Mouse (Mus musculus) CH12.LX (cell line): ENCODE results near the gene Sh3bp5. TPM values are rescaled to one million over a fixed set of nuclear protein-coding genes. Genes with fewer than 3 reads are reported as not detected.

Source experiments
- DNase-seq: peaks from one replicate; pipeline ENCODE4 v3.0.0-alpha.2; 2013; ENCODE audit errors: extremely low read depth
- H3K27ac ChIP-seq: 2 replicates; pipeline ENCODE4 v1.5.1; 2012; ENCODE audit warnings: low read depth, mild to moderate bottlenecking, control low read depth, moderate library complexity; ENCODE audit not compliant: insufficient read depth
- H3K27me3 ChIP-seq: replicated peaks from 2 replicates; pipeline ENCODE3; 2012; ENCODE audit warnings: inconsistent platforms
- H3K36me3 ChIP-seq, 2 experiments: replicated peaks in 1 of 2; 2 replicates each; pipeline versions ENCODE3 to v1.6.1; 2012; ENCODE audit warnings: inconsistent platforms in 1 of 2, low read length in 1 of 2, mild to moderate bottlenecking in 1 of 2, mixed read lengths in 1 of 2, moderate library complexity in 1 of 2; ENCODE audit not compliant: control insufficient read depth in 1 of 2, insufficient read depth in 1 of 2
- H3K4me1 ChIP-seq, 2 experiments: 2 replicates each; pipeline ENCODE4 v1.6.1; 2012; ENCODE audit warnings: inconsistent platforms in 1 of 2, moderate library complexity in 1 of 2; ENCODE audit not compliant: insufficient read depth in 2 of 2, control insufficient read depth in 1 of 2
- H3K4me2 ChIP-seq: 2 replicates; pipeline ENCODE4 v1.6.1; 2012; ENCODE audit warnings: low read depth, mild to moderate bottlenecking, control low read depth; ENCODE audit not compliant: poor library complexity, insufficient read depth, severe bottlenecking
- H3K4me3 ChIP-seq, 3 experiments: fragments of 150-350 bp in 1 of 3; sonication (generic) in 1 of 3; replicated peaks in 1 of 3; 2 replicates each; pipeline versions ENCODE3 to v1.5.1; 2011 to 2012; ENCODE audit warnings: low read depth in 2 of 3, low read length in 2 of 3, mild to moderate bottlenecking in 2 of 3, moderate library complexity in 2 of 3, control low read depth in 1 of 3, improper control_type of control experiment in 1 of 3, inconsistent platforms in 1 of 3, mixed read lengths in 1 of 3; ENCODE audit not compliant: poor library complexity in 1 of 3
- H3K79me2 ChIP-seq: replicated peaks from 2 replicates; pipeline ENCODE4 v1.6.1; 2012; ENCODE audit warnings: mild to moderate bottlenecking, moderate library complexity; ENCODE audit not compliant: control insufficient read depth, poor library complexity, insufficient read depth, severe bottlenecking; ENCODE audit errors: extremely low read depth
- H3K9ac ChIP-seq: 2 replicates; pipeline ENCODE4 v1.6.1; 2012; ENCODE audit warnings: low read depth, mild to moderate bottlenecking, control low read depth, moderate library complexity; ENCODE audit not compliant: insufficient read depth
- H3K9me3 ChIP-seq: replicated peaks from 2 replicates; pipeline ENCODE3; 2012; ENCODE audit warnings: low read length, inconsistent platforms, mixed read lengths
- CHD2 ChIP-seq: IDR thresholded peaks from 2 replicates; pipeline ENCODE4 v1.6.1; 2011; ENCODE audit warnings: low read length, improper control_type of control experiment
- CTCF ChIP-seq, 2 experiments: IDR thresholded peaks in 1 of 2; conservative IDR thresholded peaks in 1 of 2; 2 replicates each; pipeline ENCODE4 v1.5.1; 2011 to 2012; ENCODE audit warnings: low read depth in 2 of 2, low read length in 2 of 2, improper control_type of control experiment in 1 of 2, inconsistent platforms in 1 of 2, mild to moderate bottlenecking in 1 of 2, moderate library complexity in 1 of 2
- ELF1 ChIP-seq: IDR thresholded peaks from 2 replicates; pipeline ENCODE4 v1.6.1; 2014; ENCODE audit warnings: low read depth, mild to moderate bottlenecking, inconsistent platforms, low read length, improper control_type of control experiment
- EP300 ChIP-seq: IDR thresholded peaks from 2 replicates; pipeline ENCODE4 v1.6.1; 2011; ENCODE audit warnings: low read length, improper control_type of control experiment
- ETS1 ChIP-seq: conservative IDR thresholded peaks from 2 replicates; pipeline ENCODE4 v1.6.1; 2012; ENCODE audit warnings: low read depth, mild to moderate bottlenecking, inconsistent platforms, low read length, improper control_type of control experiment, moderate library complexity
- HCFC1 ChIP-seq: IDR thresholded peaks from 2 replicates; pipeline ENCODE4 v1.6.1; 2012; ENCODE audit warnings: low read depth, mild to moderate bottlenecking, inconsistent platforms, low read length, improper control_type of control experiment
- IRF4 ChIP-seq: IDR thresholded peaks from 2 replicates; pipeline ENCODE4 v1.6.1; 2014; ENCODE audit warnings: low read depth, mild to moderate bottlenecking, inconsistent platforms, low read length, improper control_type of control experiment
- JUND ChIP-seq: conservative IDR thresholded peaks from 2 replicates; pipeline ENCODE4 v1.6.1; 2011; ENCODE audit warnings: low read depth, low read length, improper control_type of control experiment
- KAT2A ChIP-seq: IDR thresholded peaks from 2 replicates; pipeline ENCODE4 v1.6.1; 2012; ENCODE audit warnings: low read length, improper control_type of control experiment, inconsistent platforms; ENCODE audit not compliant: insufficient replicate concordance
- MAFK ChIP-seq: IDR thresholded peaks from 2 replicates; pipeline ENCODE4 v1.6.1; 2011; ENCODE audit warnings: low read length, improper control_type of control experiment; ENCODE audit not compliant: insufficient replicate concordance
- MAZ ChIP-seq: IDR thresholded peaks from 2 replicates; pipeline ENCODE4 v1.6.1; 2012; ENCODE audit warnings: low read depth, mild to moderate bottlenecking, inconsistent platforms, low read length, improper control_type of control experiment, moderate library complexity
- MEF2A ChIP-seq: IDR thresholded peaks from 2 replicates; pipeline ENCODE4 v1.6.1; 2014; ENCODE audit warnings: low read depth, mild to moderate bottlenecking, inconsistent platforms, low read length, improper control_type of control experiment, borderline replicate concordance
- MXI1 ChIP-seq: IDR thresholded peaks from 2 replicates; pipeline ENCODE4 v1.6.1; 2011; ENCODE audit warnings: mild to moderate bottlenecking, low read depth, low read length, improper control_type of control experiment
- MYC ChIP-seq: IDR thresholded peaks from 2 replicates; pipeline ENCODE4 v1.6.1; 2011; ENCODE audit warnings: low read depth, mild to moderate bottlenecking, improper control_type of control experiment, low read length
- RAD21 ChIP-seq: IDR thresholded peaks from 2 replicates; pipeline ENCODE4 v1.6.1; 2011; ENCODE audit warnings: low read depth, mild to moderate bottlenecking, low read length, improper control_type of control experiment, moderate library complexity
- RCOR1 ChIP-seq: conservative IDR thresholded peaks from 2 replicates; pipeline ENCODE4 v1.6.1; 2012; ENCODE audit warnings: low read depth, mild to moderate bottlenecking, inconsistent platforms, low read length, improper control_type of control experiment
- USF1 ChIP-seq: IDR thresholded peaks from 2 replicates; pipeline ENCODE4 v1.6.1; 2014; ENCODE audit warnings: low read depth, mild to moderate bottlenecking, inconsistent platforms, low read length, improper control_type of control experiment
- ZNF384 ChIP-seq: IDR thresholded peaks from 2 replicates; pipeline ENCODE4 v1.6.1; 2012; ENCODE audit warnings: low read depth, low read length, improper control_type of control experiment, inconsistent platforms
- dilution Hi-C: fragments of 300-500 bp; cut with MboI; formaldehyde crosslinking; loops from 2 replicates; pipeline ENCODE4 v1.14.3; 2020; ENCODE audit warnings: low sequenced_read_pairs; ENCODE audit not compliant: extremely low pct_unique_long_range_greater_than_20kb, extremely low pct_ligation_motif_present
- in situ Hi-C: fragments of 300-500 bp; cut with MboI; formaldehyde crosslinking; loops from 3 replicates; pipeline ENCODE4 v1.14.3; 2019; ENCODE audit warnings: low sequenced_read_pairs, low pct_ligation_motif_present, low pct_unique_long_range_greater_than_20kb, mixed read lengths
- polyA plus RNA-seq: library from polyadenylated mRNA; unstranded; fragments of >175 nt; gene quantifications from 2 replicates; pipeline ENCODE4 v1.2.1, GENCODE M21; 2012; ENCODE audit warnings: low read depth; ENCODE audit not compliant: insufficient read length
- total RNA-seq, 2 experiments: library from RNA; depleted of rRNA; stranded (reverse); fragments of 300-350 nt in 1 of 2; fragments of >200 nt in 1 of 2; gene quantifications; 2 replicates each; pipeline ENCODE4 v1.2.3; 2012 to 2014

Gene Sh3bp5
- total and polyA plus RNA-seq, 3 experiments = 57.4 to 158 (median 64.6) TPM

- H3K4me3 ChIP-seq = peak overlapping the region; percentile 40 to 48 (median 42)
- H3K27ac ChIP-seq = no peak overlapping the region
- no peaks in the 10 kb centered on the region for H3K36me3 ChIP-seq
- H3K9ac ChIP-seq = no peak overlapping the region; the same call in 1 of the 2 replicates
- H3K4me2 ChIP-seq = peak overlapping the region; percentile 65
- in situ Hi-C loops (no loop called here), dilution Hi-C loops (no loop called here)
- H3K79me2 ChIP-seq = no peaks in the 10 kb centered on the region
- no peak for DNase-seq
- H3K9me3 ChIP-seq = no peaks in the 10 kb centered on the region
- TF ChIP-seq MXI1 (no peak), MAZ (no peak), CHD2 (no peak), IRF4 (no peak), USF1 (no peak), CTCF (conservative IDR thresholded peaks at IDR 0.05 in 1 of 2, IDR thresholded peaks at IDR 0.05 in 1 of 2; ENCODE audit: low read depth in 2 of 2, low read length in 2 of 2) (no peak), HCFC1 (no peak), RAD21 (no peak), MYC (no peak)
- H3K27me3 ChIP-seq = no peaks in the 10 kb centered on the region
- peaks cover 7 to 32% of the 10 kb centered on the region in 2 experiments; a peak in 3 of 4 replicates for H3K4me1 ChIP-seq
Observed at GRCm38 (mm10) chr14:31323189-31323588, 112.7 kb downstream of the Sh3bp5 start.

- no peak for DNase-seq
- in situ Hi-C loops (no loop called here), dilution Hi-C loops (no loop called here)
- TF ChIP-seq EP300 (no peak), KAT2A (no peak), ELF1 (no peak), MEF2A (no peak), MAFK (no peak), ETS1 (no peak), JUND (no peak), USF1 (no peak), ZNF384 (no peak), RCOR1 (no peak)
- H3K4me3 ChIP-seq = no peak overlapping the region
- peaks cover 7 to 31% of the 10 kb centered on the region in 2 experiments; a peak in 3 of 4 replicates for H3K4me1 ChIP-seq
- H3K9ac ChIP-seq = no peak overlapping the region
- H3K9me3 ChIP-seq = no peaks in the 10 kb centered on the region
- no peak overlapping the region for H3K27ac ChIP-seq
- no peaks in the 10 kb centered on the region for H3K27me3 ChIP-seq
- H3K36me3 ChIP-seq = no peaks in the 10 kb centered on the region
- no peaks in the 10 kb centered on the region for H3K79me2 ChIP-seq
- H3K4me2 ChIP-seq = no peak overlapping the region
Observed at GRCm38 (mm10) chr14:31322191-31322590, 113.7 kb downstream of the Sh3bp5 start.
